Mouse (Mus musculus): ENCODE measurements at regions not wholly inside any gene's neighbourhood (a gene's known extent, or its start where the extent isn't known, plus 50 kb on each side); places are given as distances from the start of the nearest gene placed in this dataset.
A peak's percentile ranks its signal among the peaks of the same experiment; 100 is the strongest.

DNA sequence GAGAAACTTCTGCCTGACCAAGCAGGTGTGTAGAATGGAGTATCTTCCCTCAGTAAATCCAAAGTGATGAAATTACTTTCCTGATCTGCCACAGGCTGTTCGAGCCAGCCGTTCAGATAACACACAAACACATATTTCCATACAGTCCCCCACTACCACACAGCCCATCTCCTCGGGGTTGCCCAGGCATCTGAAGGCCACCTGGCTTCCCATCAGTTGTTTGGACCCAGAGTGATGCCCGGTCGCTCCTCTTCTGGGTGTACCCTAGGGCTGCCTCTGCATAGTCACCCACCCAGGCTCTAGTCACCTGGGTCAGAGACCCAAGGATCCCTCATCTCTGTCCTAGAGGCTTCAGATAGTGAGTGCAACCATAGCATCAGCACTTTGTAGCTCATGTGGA lies 107.9 kb downstream of the CK137956 start:
- DNase-seq: no peak

DNA sequence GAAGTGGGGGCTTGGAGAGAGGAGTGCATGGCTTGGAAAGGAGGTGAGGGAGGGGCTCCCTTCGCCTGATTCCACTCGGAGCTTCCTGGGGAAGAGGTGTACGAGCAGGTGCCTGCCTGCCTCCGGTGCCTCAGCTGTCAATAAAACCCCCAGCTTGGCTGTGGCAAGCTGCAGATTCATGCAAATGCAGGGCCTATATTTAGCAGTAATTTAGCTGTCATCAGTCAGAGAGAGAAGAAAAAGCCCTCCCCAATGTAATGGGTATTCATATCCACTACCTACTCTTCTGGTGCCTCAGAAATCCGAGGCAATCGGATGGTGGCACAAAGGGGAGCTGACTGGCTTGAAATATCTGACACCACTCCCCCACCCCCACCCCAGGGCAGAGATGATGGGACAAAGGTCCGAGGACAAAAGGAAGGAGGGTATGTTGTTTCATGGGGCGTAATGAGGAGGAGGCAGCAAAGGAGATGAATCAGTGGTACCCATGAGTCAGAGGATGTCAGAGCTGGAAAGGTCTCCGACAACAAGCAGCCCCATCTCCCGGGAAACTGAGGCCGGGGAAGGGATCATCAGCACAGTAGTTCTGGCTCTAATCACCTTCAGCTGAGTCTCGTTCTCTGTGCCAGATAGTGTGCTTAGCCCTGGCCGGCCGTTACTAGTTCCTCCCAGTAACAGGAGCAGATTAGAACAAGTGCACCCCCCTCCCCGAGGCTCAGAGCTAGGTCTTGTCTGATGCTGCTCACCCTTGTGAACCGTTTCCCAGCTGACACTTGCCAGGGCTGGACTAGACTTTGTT lies 109.2 kb downstream of the CK137956 start:
- peak; percentile 22 for DNase-seq

DNA sequence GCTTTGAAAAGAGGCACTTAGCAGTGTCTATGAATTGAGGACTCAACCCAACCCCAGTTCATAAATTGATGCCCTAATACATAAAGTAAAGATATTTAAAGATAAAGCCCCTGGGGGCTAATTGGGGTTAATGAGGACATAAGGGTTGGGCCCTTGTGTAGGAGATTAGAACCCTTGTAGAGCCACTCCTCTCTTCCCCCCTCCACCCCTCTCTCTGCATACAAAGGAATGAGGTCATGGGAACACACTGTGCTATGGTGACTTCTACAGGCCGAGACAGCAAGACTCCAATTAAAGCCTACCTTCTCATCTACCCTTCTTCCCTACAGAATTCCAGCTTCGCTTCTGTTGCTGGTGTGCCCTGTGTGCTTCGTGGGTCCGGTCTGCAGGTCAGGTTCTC lies 110.5 kb downstream of the CK137956 start:
- no peak for DNase-seq

DNA sequence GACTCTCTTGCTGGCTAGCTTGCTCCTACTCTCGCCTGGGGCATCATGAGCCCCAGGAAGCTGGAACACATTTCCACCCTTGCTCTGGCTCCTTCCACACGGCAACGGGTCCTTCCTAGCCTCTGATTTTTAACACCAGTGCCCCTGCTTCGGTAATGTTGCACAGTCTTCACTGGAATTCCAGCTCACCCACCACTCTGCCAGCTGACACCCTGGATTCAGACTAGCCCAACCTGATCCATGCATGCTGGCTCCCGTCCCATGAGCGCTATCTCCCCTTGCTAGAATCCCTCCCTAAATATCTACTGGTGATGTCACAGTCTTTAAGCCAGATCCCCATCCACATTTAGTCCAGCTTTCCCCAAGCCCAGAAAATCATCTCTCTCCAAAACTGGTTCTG lies 111.2 kb downstream of the CK137956 start:
- peak; percentile 38 for DNase-seq

- DNase-seq: no peak
Measured at GRCm38 (mm10) chr4:127858566-127858965, 112.2 kb downstream of the CK137956 start.

DNA sequence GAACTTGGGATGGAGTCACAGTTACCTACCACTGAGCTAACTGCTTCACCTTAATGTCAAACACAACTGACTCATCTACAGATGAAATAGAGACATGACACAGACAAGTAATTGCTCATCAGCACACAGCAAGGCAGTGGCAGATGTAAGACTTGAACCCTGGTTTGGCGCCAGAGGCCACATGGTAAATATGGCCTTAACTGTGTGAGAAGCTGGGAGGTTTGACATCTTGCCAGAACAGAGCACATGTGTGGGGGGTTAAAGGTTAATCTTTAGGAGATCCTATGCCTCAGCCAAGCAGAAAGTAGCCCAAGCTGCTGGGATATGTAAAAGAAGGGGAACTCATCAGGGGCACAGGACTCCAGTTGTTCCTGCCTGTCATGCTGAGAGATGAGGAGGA lies 114.9 kb downstream of the CK137956 start:
- no peak for DNase-seq

DNA sequence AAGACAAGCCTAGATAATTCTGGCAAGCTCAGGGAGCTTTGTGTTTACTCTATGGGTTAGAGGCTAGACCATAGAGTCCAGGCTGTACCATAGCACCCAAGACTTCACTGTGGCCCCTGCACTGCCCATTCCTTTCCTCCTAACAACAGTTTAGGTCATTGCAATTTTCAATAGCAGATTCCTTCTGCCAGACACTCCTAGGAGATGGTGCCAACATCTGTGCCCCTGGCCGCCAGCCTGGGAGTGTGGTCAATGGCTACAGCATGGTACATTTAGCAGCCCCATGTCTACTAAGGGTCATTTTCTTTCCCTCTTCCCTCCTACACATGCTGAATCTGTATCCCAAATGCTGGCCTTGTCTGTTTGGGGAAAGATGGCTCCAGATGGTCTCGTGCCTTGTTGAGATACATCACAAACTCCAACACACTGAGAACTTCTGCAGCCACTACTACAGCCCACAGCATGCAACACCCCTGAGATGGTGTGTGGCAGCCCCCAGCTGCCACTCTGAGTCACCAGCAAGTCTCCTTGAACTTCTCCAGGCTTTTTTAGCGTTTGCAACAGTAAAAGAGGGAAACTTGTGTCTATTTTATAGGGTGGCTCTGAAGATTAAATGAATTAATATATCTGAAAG lies 115.9 kb downstream of the CK137956 start:
- no peak for DNase-seq

DNA sequence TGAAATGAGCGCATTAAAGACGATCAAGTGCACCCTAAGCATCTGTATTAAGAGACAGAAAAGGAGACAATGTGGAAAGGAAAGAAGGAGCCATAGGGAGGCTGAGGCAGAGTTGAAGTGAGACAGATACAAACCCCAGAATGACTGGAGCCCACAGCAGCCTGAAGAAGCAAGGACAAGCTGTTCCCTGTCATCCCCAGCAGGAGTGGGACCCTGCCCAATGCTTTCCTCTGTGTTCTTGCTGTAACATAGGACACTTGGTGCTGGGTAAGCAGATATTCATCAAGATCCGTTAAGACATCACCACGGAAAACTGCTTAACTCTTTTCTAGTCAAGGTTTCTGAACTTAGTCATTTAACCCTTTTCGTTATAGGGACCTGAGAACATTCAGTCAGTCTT lies 121.4 kb downstream of the CK137956 start:
- DNase-seq: no peak

GRCm38 (mm10) chr4:127846321-127846720 lies 124.4 kb downstream of the CK137956 start:
- no peak for DNase-seq

DNA sequence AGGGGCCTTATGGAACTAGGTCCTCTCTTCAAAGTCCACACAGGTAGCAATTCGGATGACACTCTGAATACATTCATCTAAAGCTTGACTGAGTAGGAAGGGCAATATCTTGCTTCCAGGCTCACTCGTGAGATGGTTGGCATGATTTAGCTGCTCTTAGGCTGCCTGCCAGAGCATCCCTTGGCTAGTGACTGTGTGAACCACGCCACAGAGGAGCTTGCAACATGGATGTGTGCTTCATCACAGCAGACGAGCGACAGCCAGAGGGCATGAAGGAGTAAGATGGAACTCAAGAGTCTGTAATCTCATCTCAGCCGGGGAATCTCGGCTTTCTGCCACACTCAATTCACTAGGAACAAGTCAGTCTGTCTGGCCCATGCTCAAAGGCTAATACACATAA lies 127.3 kb downstream of the CK137956 start:
- DNase-seq: peak; percentile 14

DNA sequence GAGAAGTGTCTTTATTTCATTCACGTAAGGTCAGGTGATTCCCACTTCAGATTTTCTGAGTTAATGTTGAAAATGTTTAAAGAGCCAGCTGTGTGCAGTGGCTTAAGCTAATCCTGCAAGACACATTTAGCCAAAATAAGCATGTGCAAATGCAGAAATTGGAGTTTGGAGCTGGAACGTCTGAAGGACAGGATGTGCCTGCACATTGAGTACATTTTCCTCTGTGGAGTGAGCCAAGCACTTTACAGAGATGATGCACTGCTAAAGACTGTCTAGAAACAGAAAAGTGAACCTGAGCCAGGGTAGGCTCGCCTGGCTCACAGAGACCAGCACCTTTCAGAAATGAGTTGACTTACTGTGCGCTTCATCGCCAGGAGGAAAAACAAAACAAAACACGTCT lies 137.1 kb downstream of the CK137956 start:
- DNase-seq: no peak

GRCm38 (mm10) chr4:127826988-127827387 lies 143.8 kb downstream of the CK137956 start:
- DNase-seq: no peak

GRCm38 (mm10) chr4:127819501-127819900 lies 151.2 kb downstream of the CK137956 start:
- DNase-seq: no peak

DNA sequence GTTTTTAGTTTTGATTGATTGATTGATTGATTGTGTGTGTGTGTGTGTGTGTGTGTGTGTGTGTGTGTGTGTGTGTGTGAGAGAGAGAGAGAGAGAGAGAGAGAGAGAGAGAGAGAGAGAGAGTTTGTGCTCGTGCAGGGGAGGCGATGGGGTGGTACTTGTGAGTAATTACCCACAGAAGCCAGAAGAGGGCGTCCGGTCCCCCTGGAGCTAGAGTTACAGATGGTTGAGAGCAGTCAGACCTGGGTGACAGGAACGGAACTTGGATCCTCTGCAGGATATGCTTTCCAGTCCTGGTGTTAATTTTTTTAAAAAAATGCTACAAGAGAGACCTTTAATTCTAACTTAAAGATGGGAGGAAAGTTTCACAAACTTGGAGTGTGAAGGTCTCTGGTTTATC lies 151.7 kb downstream of the CK137956 start:
- no peak for DNase-seq

DNA sequence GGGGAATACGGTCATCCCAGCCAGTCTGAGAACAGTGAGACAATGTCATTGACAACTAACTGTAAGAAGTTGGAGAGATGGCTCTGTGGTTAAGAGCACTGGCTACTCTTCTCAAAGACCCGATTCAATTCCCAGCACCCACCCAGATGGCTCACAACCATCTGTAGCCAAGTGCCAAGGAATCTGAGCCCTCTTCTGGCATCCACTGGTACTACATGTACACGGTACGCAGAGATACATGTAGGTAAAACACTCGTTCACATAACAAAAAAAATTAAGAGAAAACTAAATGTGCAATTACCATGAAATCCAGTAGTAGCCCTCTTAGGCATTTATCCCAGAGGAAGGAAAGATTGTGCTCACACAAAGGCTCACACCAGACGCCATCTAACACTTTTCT lies 156.1 kb downstream of the CK137956 start:
- DNase-seq: no peak

DNA sequence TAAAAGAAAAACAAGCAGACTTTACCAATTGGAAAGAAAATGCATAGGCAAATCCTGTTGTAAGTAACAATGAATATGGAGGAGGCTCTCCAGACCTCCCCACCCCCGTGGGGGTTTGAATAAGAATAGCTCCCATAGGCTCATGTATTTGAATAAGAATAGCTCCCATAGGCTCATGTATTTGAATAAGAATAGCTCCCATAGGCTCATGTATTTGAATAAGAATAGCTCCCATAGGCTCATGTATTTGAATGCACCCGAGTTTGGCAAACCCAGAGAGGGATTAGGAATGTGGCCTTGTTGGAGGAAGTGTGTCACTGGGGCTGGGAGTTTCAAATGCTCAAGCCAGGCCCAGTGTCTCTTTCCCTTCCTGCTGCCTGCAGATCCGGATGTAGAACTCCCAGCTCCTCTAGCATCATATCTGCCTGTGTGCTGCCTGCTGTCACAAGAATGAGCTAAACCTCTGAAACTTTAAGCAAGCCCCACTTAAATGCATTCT lies 158.7 kb downstream of the CK137956 start:
- no peak for DNase-seq

DNA sequence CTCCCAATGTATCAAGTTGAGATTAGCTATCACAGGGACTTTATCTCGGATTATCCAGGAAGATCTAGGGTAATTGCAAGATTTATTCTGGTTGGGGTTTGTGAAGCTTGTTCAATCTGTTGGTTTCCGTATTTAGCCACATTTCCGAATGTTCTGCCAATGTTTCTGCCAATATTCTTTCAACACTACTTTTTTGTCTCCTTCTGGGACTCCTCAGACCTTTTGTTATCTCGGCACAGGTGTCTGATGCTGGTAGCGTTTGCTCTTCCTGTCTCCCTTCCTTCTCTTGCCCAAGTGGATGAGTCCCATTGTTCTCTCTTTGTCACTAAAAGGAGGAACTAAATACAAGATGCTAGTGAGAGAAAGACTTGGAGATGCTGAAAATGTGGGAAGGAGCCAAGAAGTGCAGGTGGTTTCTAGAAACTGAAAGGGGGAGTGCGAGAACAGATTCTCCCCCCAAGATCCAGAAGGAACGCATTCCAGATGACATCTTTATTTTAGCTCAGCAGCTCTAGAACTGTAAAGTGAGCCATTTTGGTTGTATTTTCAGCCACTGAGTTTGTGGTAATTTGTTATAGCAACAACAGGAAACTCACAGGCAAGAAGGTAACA lies 159.7 kb downstream of the CK137956 start:
- DNase-seq: no peak

- no peak for DNase-seq
Measured at GRCm38 (mm10) chr4:127809006-127809405, 161.7 kb downstream of the CK137956 start.

- no peak for DNase-seq
Measured at GRCm38 (mm10) chr4:127789206-127789605, 181.5 kb downstream of the CK137956 start.

GRCm38 (mm10) chr4:127785786-127786185 lies 185.0 kb downstream of the CK137956 start:
- DNase-seq: no peak

GRCm38 (mm10) chr4:127771966-127772500 lies 198.7 kb downstream of the CK137956 start:
- DNase-seq: no peak

GRCm38 (mm10) chr4:127763736-127764135 lies 207.0 kb downstream of the CK137956 start:
- DNase-seq: no peak

DNA sequence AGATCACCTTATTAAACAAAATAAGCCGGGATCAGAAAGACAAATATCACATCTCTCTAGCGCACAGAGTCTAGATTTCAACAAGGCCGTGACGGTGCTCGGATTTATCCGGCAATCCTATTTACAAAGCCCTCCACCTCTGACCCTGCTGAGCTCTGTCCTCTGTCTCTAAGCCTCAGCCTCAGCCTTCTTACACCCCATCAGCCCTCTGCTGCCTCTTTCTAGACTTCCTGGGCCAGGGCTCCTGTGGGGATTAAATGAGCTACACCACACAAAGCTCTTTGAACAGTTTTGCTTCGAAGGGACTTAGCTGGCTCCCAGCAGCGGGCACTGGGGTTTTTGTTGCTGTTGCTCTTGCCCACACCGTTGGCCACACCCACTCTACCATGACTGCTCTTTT lies 211.8 kb downstream of the CK137956 start:
- DNase-seq: no peak

DNA sequence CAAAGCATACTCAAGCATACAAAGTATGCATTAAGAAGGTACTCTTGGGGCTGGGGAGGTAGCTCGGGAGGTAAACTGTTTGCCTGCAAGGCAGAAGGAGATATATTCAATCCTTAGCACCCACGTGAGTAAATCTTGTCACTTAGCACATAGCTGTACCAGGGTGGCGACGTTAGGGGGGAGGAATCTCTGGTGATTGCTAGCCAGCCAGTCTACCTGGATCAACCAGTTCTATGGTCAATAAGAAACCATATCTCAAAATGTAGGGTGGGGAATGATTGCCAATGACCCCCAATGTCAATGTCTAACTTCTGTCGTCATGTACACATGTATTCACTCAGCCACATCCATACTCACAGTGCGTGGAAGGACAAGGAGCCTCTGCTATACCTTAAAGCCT lies 214.5 kb downstream of the CK137956 start:
- DNase-seq: no peak
